Mouse (Mus musculus) spleen, adult 2 months (tissue): Measurements from ENCODE around the gene Pcdh11x. TPM values are rescaled to one million over a fixed set of nuclear protein-coding genes. Genes with fewer than 3 reads are reported as not detected.
"Not testable (repeated sequence)": the region's sequence is repeated elsewhere in the genome, so short reads cannot be mapped to it uniquely, and the experiment has no call there.

Experiments used
- DNase-seq, 2 experiments: peaks; one replicate each; pipeline versions ENCODE4 v3.0.0 to v3.0.0-alpha.2; 2012 to 2021; ENCODE audit warnings: low spot score in 2 of 2, low read depth in 1 of 2
- H3K27ac ChIP-seq: fragments of 200-500 bp; 2 replicates; pipeline ENCODE4 v1.5.1; 2012; ENCODE audit warnings: low read length, inconsistent platforms; ENCODE audit not compliant: insufficient read depth
- H3K27me3 ChIP-seq: fragments of 200-500 bp; 2 replicates; pipeline ENCODE4 v1.6.1; 2012; ENCODE audit warnings: mild to moderate bottlenecking, moderate library complexity, low read length, inconsistent platforms; ENCODE audit not compliant: control insufficient read depth, insufficient read depth
- H3K36me3 ChIP-seq: fragments of 200-500 bp; 2 replicates; pipeline ENCODE4 v1.6.1; 2012; ENCODE audit warnings: mild to moderate bottlenecking, low read length, inconsistent platforms; ENCODE audit not compliant: control insufficient read depth, insufficient read depth
- H3K4me1 ChIP-seq: fragments of 200-500 bp; 2 replicates; pipeline ENCODE4 v1.6.1; 2011; ENCODE audit warnings: inconsistent platforms; ENCODE audit not compliant: control insufficient read depth, insufficient read depth, insufficient read length
- H3K4me3 ChIP-seq: fragments of 200-500 bp; 2 replicates; pipeline ENCODE4 v1.5.1; 2011; ENCODE audit warnings: mild to moderate bottlenecking, inconsistent platforms; ENCODE audit not compliant: insufficient read depth, insufficient read length; ENCODE audit errors: extremely low read depth
- CTCF ChIP-seq: fragments of 200-500 bp; IDR thresholded peaks from 2 replicates; pipeline ENCODE4 v1.5.1; 2011; ENCODE audit warnings: mild to moderate bottlenecking, inconsistent platforms; ENCODE audit not compliant: insufficient read depth, insufficient read length, insufficient replicate concordance; ENCODE audit errors: extremely low read depth
- POLR2A ChIP-seq: fragments of 200-500 bp; IDR thresholded peaks from 2 replicates; pipeline ENCODE4 v1.6.1; 2011; ENCODE audit warnings: low read depth, low read length, inconsistent platforms
- WGBS: fragments of 180-500 bp; shearing (Covaris S2); methylation state at CpG from one replicate; pipeline ENCODE4 v1.1.7; 2018; 5-methylcytosine and 5-hydroxymethylcytosine counted together
- polyA plus RNA-seq: library from polyadenylated mRNA; depleted of rRNA; stranded (reverse); fragments of >200 nt; gene quantifications from 2 replicates; pipeline ENCODE4 v1.2.3, GENCODE M21; 2012

Pcdh11x gene
- polyA plus RNA-seq, 1 experiment: 0.02 TPM

DNA sequence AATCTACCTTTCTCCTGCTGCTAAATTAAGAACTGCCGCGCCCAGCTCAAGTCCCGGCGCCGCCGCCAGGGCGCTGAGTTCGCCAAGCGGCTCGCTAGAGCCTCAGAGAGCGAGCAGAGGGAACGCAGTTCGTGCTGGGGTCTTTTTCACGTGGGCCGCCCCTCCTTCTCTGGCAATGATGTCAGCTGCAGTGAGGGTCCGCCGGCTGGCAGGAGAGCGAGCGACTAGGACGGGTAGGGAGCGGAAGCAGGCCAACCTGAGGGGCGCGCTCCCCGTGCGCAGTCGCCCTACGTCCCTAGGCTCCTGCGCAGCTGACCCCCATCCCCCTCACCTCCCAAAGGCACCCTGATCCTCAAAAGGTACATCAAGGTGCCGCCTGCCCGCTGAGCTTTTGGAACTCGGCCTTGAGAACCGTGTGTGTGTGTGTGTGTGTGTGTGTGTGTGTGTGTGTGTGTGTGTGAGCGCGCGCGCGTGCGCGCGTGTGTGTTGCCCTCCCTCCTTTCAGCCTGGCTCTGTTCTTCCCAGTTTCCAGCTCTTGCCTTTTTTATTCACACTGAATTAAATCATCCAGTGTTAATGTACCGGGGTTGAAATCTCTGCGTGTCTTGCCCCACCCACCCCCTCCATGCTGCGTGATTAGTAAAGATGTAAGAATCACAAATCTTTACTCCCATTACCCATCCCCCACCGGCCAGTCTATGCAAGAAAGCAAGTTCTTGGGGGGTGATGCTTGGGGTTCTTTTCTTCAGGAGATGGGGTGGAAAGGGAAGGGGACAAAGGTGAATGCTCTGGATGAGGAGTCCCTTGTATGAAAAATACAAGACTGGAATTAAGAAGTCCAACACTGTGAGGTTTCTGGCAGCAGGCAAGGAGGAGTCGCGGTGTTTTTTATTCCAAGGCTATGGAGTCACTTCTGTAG lies 3.0 kb downstream of the Pcdh11x start:
- no peak for TF ChIP-seq POLR2A
- no peak for TF ChIP-seq CTCF
- Histone ChIP-seq H3K36me3 (no peaks in the 10 kb centered on the region), H3K4me1 (no peaks in the 10 kb centered on the region), H3K4me3 (no peak overlapping the region), H3K27ac (no peak overlapping the region), H3K27me3 (no peaks in the 10 kb centered on the region)
- no peak for DNase-seq
- 16% methylated on average over 40 of the region's 46 CpGs for WGBS

GRCm38 (mm10) chrX:120301469-120302175 lies 11.6 kb downstream of the Pcdh11x start:
- Histone ChIP-seq H3K36me3 (no peaks in the 10 kb centered on the region), H3K4me3 (no peak overlapping the region), H3K27me3 (no peaks in the 10 kb centered on the region), H3K4me1 (no peaks in the 10 kb centered on the region), H3K27ac (no peak overlapping the region)
- no peak for DNase-seq
- WGBS: 67% methylated on average over 2 of the region's 2 CpGs
- TF ChIP-seq CTCF: no peak
- TF ChIP-seq POLR2A: no peak

DNA sequence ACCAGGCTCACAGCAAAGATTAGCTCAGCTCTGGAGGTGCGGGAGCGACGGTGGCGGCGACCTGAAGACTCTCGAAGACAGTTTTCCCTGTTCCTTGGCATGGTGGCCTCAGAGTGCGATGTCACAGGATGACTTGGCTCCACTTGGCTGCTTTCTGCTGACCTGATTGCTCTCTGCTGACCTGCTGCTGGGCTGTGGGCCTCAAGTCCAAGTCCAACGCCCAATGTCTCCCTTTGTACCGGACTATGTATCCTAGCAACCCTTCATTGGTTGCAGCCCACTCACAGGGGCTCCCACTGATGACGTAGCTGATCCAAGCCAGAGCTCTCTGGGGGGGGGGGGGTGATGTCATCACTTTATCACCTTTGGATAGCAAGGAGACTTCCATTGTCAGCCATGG lies 22.9 kb downstream of the Pcdh11x start, which contains the start of gene H2afb3:
Gene H2afb3, minus strand, starts transcription at position 101 of the 400 bp plus-strand sequence.
- H3K4me3 ChIP-seq, DNase-seq, H3K27me3 ChIP-seq, H3K27ac ChIP-seq, H3K36me3 ChIP-seq, H3K4me1 ChIP-seq: not testable (repeated sequence)
- 86% methylated on average over 9 of the region's 10 CpGs for WGBS

GRCm38 (mm10) chrX:120466225-120466624 lies 176.2 kb downstream of the Pcdh11x start:
- H3K4me1 ChIP-seq: no peaks in the 10 kb centered on the region
- DNase-seq: no peak
- H3K27me3 ChIP-seq: no peaks in the 10 kb centered on the region
- WGBS: 83% methylated on average over 1 of the region's 1 CpGs
- TF ChIP-seq CTCF: no peak
- TF ChIP-seq POLR2A: no peak
- H3K4me3 ChIP-seq: no peak overlapping the region
- H3K27ac ChIP-seq: no peak overlapping the region
- no peaks in the 10 kb centered on the region for H3K36me3 ChIP-seq

- Histone ChIP-seq H3K36me3 (no peaks in the 10 kb centered on the region), H3K27me3 (no peaks in the 10 kb centered on the region), H3K27ac (no peak overlapping the region), H3K4me3 (no peak overlapping the region), H3K4me1 (no peaks in the 10 kb centered on the region)
- no peak for DNase-seq
- TF ChIP-seq CTCF (no peak), POLR2A (no peak)
These were observed 196.4 kb downstream of the Pcdh11x start for GRCm38 (mm10) chrX:120486428-120486827.

- H3K27me3 ChIP-seq: no peaks in the 10 kb centered on the region
- WGBS: 81% methylated on average over 3 of the region's 3 CpGs
- no peak for DNase-seq
- no peaks in the 10 kb centered on the region for H3K4me1 ChIP-seq
- no peaks in the 10 kb centered on the region for H3K36me3 ChIP-seq
- TF ChIP-seq POLR2A (no peak), CTCF (no peak)
- H3K27ac ChIP-seq: no peak overlapping the region
- no peak overlapping the region for H3K4me3 ChIP-seq
These were observed 234.9 kb downstream of the Pcdh11x start for GRCm38 (mm10) chrX:120524986-120525385.

GRCm38 (mm10) chrX:120599309-120599708 lies 309.2 kb downstream of the Pcdh11x start:
- Histone ChIP-seq H3K27ac (no peak overlapping the region), H3K4me3 (no peak overlapping the region), H3K27me3 (no peaks in the 10 kb centered on the region), H3K4me1 (no peaks in the 10 kb centered on the region), H3K36me3 (no peaks in the 10 kb centered on the region)
- no peak for TF ChIP-seq POLR2A
- no peak for TF ChIP-seq CTCF
- no peak for DNase-seq
- 76% methylated on average over 1 of the region's 1 CpGs for WGBS
